Mouse (Mus musculus) stomach, postnatal 0 days (tissue): ENCODE results near the gene Smg6.

Experiments used
- CTCF ChIP-seq: IDR thresholded peaks from 2 replicates; pipeline ENCODE4 v1.5.1; 2016; ENCODE audit warnings: antibody characterized with exemption, low read depth, mild to moderate bottlenecking, moderate library complexity
- EP300 ChIP-seq: optimal IDR thresholded peaks from 2 replicates; pipeline ENCODE3; 2016; ENCODE audit warnings: antibody characterized with exemption

- TF ChIP-seq EP300 = no peak
- no peak for TF ChIP-seq CTCF
Measured at GRCm38 (mm10) chr11:75152603-75153557, 227.3 kb downstream of the Smg6 start.
